Mouse (Mus musculus) erythroblast, embryonic 14.5 days (primary cell): ENCODE results near the gene Tspan14.

Experiments
- GATA1 ChIP-seq: IDR thresholded peaks from 2 replicates; pipeline ENCODE4 v1.6.1; 2012; ENCODE audit warnings: low read length, inconsistent platforms, mixed read lengths
- TAL1 ChIP-seq: IDR thresholded peaks from 3 replicates; pipeline ENCODE4 v1.6.1; 2012; ENCODE audit warnings: low read length, inconsistent platforms, mixed read lengths

- no peak for TF ChIP-seq GATA1
- no peak for TF ChIP-seq TAL1
These were observed 57.8 kb downstream of the Tspan14 start for GRCm38 (mm10) chr14:40908763-40909162.
